In the genomic region with DNA sequence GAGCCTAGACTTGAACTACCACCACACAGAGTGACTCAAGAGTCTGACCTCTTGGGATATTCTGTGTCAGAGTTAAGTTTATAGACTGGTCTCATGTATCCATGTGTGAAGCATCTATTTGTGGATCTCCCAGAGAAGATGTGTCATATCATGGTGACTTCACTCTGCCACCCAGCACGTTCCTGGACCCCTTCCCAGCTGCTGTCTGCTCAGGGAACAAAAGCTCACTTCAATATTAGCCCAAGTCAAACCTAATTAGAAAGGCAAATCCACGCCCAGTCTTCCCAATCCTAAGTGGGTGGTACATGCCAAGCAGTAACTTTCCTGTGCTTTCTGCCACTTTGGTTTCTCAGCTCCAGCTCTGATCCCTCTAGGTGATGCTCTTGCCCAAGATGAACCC, we compare ENCODE assay signal across 25 mouse cellular contexts.
DNase-seq lines count a peak whose midpoint lies in the region; ATAC-seq and TF ChIP-seq lines count a peak whose summit lies in the region.
"Had no signal": no experiment of that assay in that cellular context is flagged by ENCODE, and none has a peak within 500 bp of the region (broad histone marks: within the 10 kb centered on the region; RNA-seq: fewer than 3 reads in every experiment).

No protein-coding gene starts in this region.

- no peak overlapping the region for H3K4me3 ChIP-seq in hindbrain, postnatal 0 days (ENCODE audit: low read length)
- H3K4me3 ChIP-seq in hindbrain, embryonic 13.5 days = no peak overlapping the region
- H3K4me3 ChIP-seq: embryonic facial prominence, embryonic 13.5 days; erythroblast, embryonic 14.5 days; forebrain, embryonic 13.5 days; hindbrain, embryonic 12.5 days; limb, embryonic 13.5 days; megakaryocyte, embryonic 14.5 days; midbrain, embryonic 12.5 days had no signal

- H3K27ac ChIP-seq in hindbrain, postnatal 0 days = no peak overlapping the region
- no peak overlapping the region for H3K27ac ChIP-seq in hindbrain, embryonic 13.5 days
- H3K27ac ChIP-seq: embryonic facial prominence, embryonic 13.5 days; forebrain, embryonic 13.5 days; hindbrain, embryonic 12.5 days; limb, embryonic 13.5 days; midbrain, embryonic 12.5 days had no signal

- no peak overlapping the region for H3K4me2 ChIP-seq in hindbrain, postnatal 0 days (ENCODE audit: low read depth, low read length)
- H3K4me2 ChIP-seq in hindbrain, embryonic 13.5 days = no peak overlapping the region
- H3K4me2 ChIP-seq: embryonic facial prominence, embryonic 13.5 days; forebrain, embryonic 13.5 days; heart, embryonic 11.5 days; hindbrain, embryonic 12.5 days; limb, embryonic 13.5 days; liver, embryonic 11.5 days; midbrain, embryonic 12.5 days had no signal

- no peaks in the 10 kb centered on the region for H3K9me3 ChIP-seq in hindbrain, postnatal 0 days (ENCODE audit: low read length)
- H3K9me3 ChIP-seq in hindbrain, embryonic 13.5 days = no peaks in the 10 kb centered on the region
- H3K9me3 ChIP-seq: embryonic facial prominence, embryonic 13.5 days; forebrain, embryonic 13.5 days; hindbrain, embryonic 12.5 days; limb, embryonic 13.5 days; megakaryocyte, embryonic 14.5 days; midbrain, embryonic 12.5 days had no signal

- no peaks in the 10 kb centered on the region for H3K36me3 ChIP-seq in hindbrain, postnatal 0 days (ENCODE audit: insufficient read depth, low read length)
- no peaks in the 10 kb centered on the region for H3K36me3 ChIP-seq in hindbrain, embryonic 13.5 days
- H3K36me3 ChIP-seq: embryonic facial prominence, embryonic 13.5 days; hindbrain, embryonic 12.5 days; limb, embryonic 13.5 days; midbrain, embryonic 12.5 days had no signal

- no peaks in the 10 kb centered on the region for H3K27me3 ChIP-seq in hindbrain, postnatal 0 days (ENCODE audit: insufficient read depth, low read length)
- H3K27me3 ChIP-seq in hindbrain, embryonic 13.5 days = no peaks in the 10 kb centered on the region
- H3K27me3 ChIP-seq: embryonic facial prominence, embryonic 13.5 days; forebrain, embryonic 13.5 days; hindbrain, embryonic 12.5 days; limb, embryonic 13.5 days; megakaryocyte, embryonic 14.5 days; midbrain, embryonic 12.5 days had no signal

- H3K9ac ChIP-seq in hindbrain, postnatal 0 days (replicated peaks; ENCODE audit: low read length) = no peak overlapping the region
- no peak overlapping the region for H3K9ac ChIP-seq in hindbrain, embryonic 13.5 days
- H3K9ac ChIP-seq: embryonic facial prominence, embryonic 13.5 days; forebrain, embryonic 13.5 days; hindbrain, embryonic 12.5 days; limb, embryonic 13.5 days; midbrain, embryonic 12.5 days had no signal

- 24% methylated on average over 2 of the region's 2 CpGs for WGBS in hindbrain, postnatal 0 days
- WGBS in hindbrain, embryonic 13.5 days = 32% methylated on average over 2 of the region's 2 CpGs

- ATAC-seq in hindbrain, postnatal 0 days = peak; percentile 64; the same call in 1 of the 2 replicates
- ATAC-seq in hindbrain, embryonic 13.5 days (ENCODE audit: low FRiP score) = no peak
- ATAC-seq: forebrain, embryonic 13.5 days had no signal

- no peak for TF ChIP-seq CTCF in hindbrain, postnatal 0 days (IDR thresholded peaks at IDR 0.05; ENCODE audit: low read depth)

- no peaks in the 10 kb centered on the region for H3K4me1 ChIP-seq in hindbrain, postnatal 0 days (ENCODE audit: insufficient read depth, low read length)
- H3K4me1 ChIP-seq in hindbrain, embryonic 13.5 days (replicated peaks) = no peaks in the 10 kb centered on the region
- H3K4me1 ChIP-seq: embryonic facial prominence, embryonic 13.5 days; hindbrain, embryonic 12.5 days; limb, embryonic 13.5 days; megakaryocyte, embryonic 14.5 days; midbrain, embryonic 12.5 days had no signal

- peak; percentile 7 to 33 for DNase-seq in cerebellum, postnatal 25 days
- no peak for DNase-seq in cerebellum, adult 18-20 months
- peak; percentile 55 for DNase-seq in hindbrain, postnatal 0 days (ENCODE audit: low spot score)
- peak; percentile 14 for DNase-seq in retina, postnatal 1 day
- no peak for DNase-seq in retina, embryonic 14.5 days (ENCODE audit: low spot score)
- DNase-seq in fibroblast of lung, adult 2 months (ENCODE audit: low read depth) = peak; percentile 2
- DNase-seq in kidney, postnatal 36 days = no peak
- DNase-seq: adrenal gland, postnatal 25 days; embryo, embryonic 11 days; gastrocnemius, postnatal 36 days; heart, adult 18-20 months; heart, postnatal 36 days; kidney, adult 11 months; kidney, postnatal 14 days; lung, postnatal 4 days had no signal

Comparison
In these comparisons a context has a peak if more than half of its experiments do, and no peak if none do; other contexts are left out.
1. DNase-seq: peak in cerebellum, postnatal 25 days (2 of 2), hindbrain, postnatal 0 days (single experiment), retina, postnatal 1 day (single experiment) and fibroblast of lung, adult 2 months (single experiment); none in cerebellum, adult 18-20 months (0 of 2), retina, embryonic 14.5 days (single experiment) and kidney, postnatal 36 days (0 of 2).